Mouse (Mus musculus) cerebellum, adult 2 months (tissue): Measurements from ENCODE around the gene Prss38.
A peak's percentile ranks its signal among the peaks of the same experiment; 100 is the strongest.

Experiments used
- CTCF ChIP-seq: fragments of 200-500 bp; IDR thresholded peaks from 2 replicates; pipeline ENCODE4 v1.5.1; 2011; ENCODE audit warnings: low read depth, mild to moderate bottlenecking, control low read depth, low read length, moderate library complexity, borderline replicate concordance; ENCODE audit not compliant: insufficient read depth
- POLR2A ChIP-seq: fragments of 200-500 bp; IDR thresholded peaks from 2 replicates; pipeline ENCODE4 v1.6.1; 2011; ENCODE audit warnings: low read length, control low read depth, borderline replicate concordance; ENCODE audit not compliant: insufficient read depth

- no peak for TF ChIP-seq POLR2A
- peak; percentile 68 for TF ChIP-seq CTCF
Measured at GRCm38 (mm10) chr11:59330560-59330959, 44.9 kb downstream of the Prss38 start.
